Mouse (Mus musculus) urinary bladder, postnatal 10 days (tissue): ENCODE data around the gene Gm10322.

ENCODE experiments used
- DNase-seq: peaks from one replicate; pipeline ENCODE4 v3.0.0; 2022; ENCODE audit warnings: low spot score

The Gm10322 gene

DNA sequence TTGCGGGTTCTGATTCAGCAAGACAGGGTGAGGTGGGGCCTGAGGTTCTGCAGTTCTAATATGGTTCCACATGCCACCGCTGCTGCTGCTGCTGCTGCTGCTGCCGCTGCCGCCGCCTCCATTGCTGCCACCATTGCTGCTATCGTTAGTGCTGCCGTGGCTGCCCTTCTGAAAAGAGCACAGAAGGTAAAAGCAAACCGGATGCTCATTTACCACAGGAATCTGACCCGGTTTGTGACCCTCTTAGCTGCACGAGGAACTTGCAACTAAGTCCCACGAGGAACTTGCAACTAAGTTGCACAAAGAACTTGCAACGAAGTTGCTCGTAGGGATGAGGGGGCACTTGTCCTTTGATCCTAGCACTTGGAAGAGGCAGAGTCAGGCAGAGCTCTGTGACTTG is 40.9 kb downstream of the Gm10322 start:
- DNase-seq: no peak

DNA sequence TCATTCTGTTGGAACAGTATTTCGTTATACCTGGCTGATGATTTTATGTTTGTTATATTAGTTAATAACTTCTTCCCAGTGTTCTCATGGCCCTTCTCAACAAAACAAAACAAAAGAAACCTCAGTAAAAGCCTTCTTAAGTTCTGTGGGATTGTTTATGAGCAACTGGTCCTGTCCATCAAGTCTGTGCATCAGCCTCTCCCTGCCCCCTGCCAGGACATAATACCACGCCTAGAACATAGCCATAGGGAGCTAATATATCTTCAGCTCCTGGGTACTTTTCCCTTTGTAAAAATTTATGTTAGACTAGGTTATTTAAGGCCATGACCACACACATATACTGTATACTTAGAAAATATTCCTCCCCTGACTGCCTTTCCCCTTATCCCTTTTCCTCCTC is 48.9 kb downstream of the Gm10322 start:
- DNase-seq: no peak

- no peak for DNase-seq
Measured at GRCm38 (mm10) chr10:59665503-59666291, 49.8 kb downstream of the Gm10322 start.
